Mouse (Mus musculus): ENCODE data around the gene C2cd2. TPM values are rescaled to one million over a fixed set of nuclear protein-coding genes. Genes with fewer than 3 reads are reported as not detected.
A peak's percentile ranks its signal among the peaks of the same experiment; 100 is the strongest.

Gene C2cd2
- polyA plus RNA-seq, 1 experiment from 2014 or later = 18.9 TPM

GRCm38 (mm10) chr16:97882891-97883290 is 79.5 kb downstream of the C2cd2 start:
- no peaks in the 10 kb centered on the region for H3K9me3 ChIP-seq (ENCODE audit: control insufficient read depth, low read length)
- no peak overlapping the region for H3K4me3 ChIP-seq (ENCODE audit: low read depth, low read length)
- no peaks in the 10 kb centered on the region for H3K27me3 ChIP-seq (ENCODE audit: control insufficient read depth, insufficient read depth, low read length)
- H3K4me1 ChIP-seq (ENCODE audit: control insufficient read depth, insufficient read depth, low read length) = no peaks in the 10 kb centered on the region
- ATAC-seq (ENCODE audit: insufficient read depth, low FRiP score, low TSS enrichment) (no peak), DNase-seq (ENCODE audit: low spot score) (no peak)
- no peak overlapping the region for H3K27ac ChIP-seq (ENCODE audit: low read depth, low read length)
- no peak overlapping the region for H3K9ac ChIP-seq (ENCODE audit: low read length)
- H3K4me2 ChIP-seq (ENCODE audit: low read depth) = no peak overlapping the region
- H3K36me3 ChIP-seq (ENCODE audit: control insufficient read depth, insufficient read depth, low read length) = no peaks in the 10 kb centered on the region; the same call in 1 of the 2 replicates

GRCm38 (mm10) chr16:97879134-97879533 is 83.3 kb downstream of the C2cd2 start:
- H3K4me1 ChIP-seq (ENCODE audit: control insufficient read depth, insufficient read depth, low read length) = no peaks in the 10 kb centered on the region
- H3K4me2 ChIP-seq (ENCODE audit: low read depth) = no peak overlapping the region
- no peak overlapping the region for H3K9ac ChIP-seq (ENCODE audit: low read length)
- ATAC-seq (ENCODE audit: insufficient read depth, low FRiP score, low TSS enrichment) (no peak), DNase-seq (ENCODE audit: low spot score) (peak; percentile 46)
- no peaks in the 10 kb centered on the region for H3K9me3 ChIP-seq (ENCODE audit: control insufficient read depth, low read length)
- no peaks in the 10 kb centered on the region; the same call in 1 of the 2 replicates for H3K36me3 ChIP-seq (ENCODE audit: control insufficient read depth, insufficient read depth, low read length)
- H3K27me3 ChIP-seq (ENCODE audit: control insufficient read depth, insufficient read depth, low read length) = no peaks in the 10 kb centered on the region
- H3K27ac ChIP-seq (ENCODE audit: low read depth, low read length) = no peak overlapping the region
- no peak overlapping the region for H3K4me3 ChIP-seq (ENCODE audit: low read depth, low read length)
- 90% methylated on average over 1 of the region's 1 CpGs for WGBS

DNA sequence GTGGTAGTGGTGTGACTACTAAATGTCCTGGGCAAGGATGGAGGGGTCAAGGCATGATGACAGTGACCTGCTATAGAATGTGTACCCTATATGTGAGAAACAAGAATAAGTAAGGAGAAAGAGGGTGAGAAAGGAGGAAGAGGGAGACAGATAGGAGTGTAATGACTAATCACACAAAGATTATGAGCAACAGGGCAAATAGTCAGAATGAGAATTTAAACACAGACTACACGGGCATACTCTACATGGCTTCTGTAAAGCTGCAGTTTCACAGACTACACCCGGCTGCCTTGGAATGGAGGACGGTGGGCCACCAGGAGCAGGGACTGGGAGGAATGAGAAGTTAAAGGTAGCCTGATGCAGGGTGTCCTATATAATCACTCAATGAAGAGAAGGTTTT is 84.9 kb downstream of the C2cd2 start:
- 96% methylated on average over 3 of the region's 3 CpGs for WGBS
- ATAC-seq (ENCODE audit: insufficient read depth, low FRiP score, low TSS enrichment) (no peak), DNase-seq (ENCODE audit: low spot score) (no peak)
- H3K4me3 ChIP-seq (ENCODE audit: low read depth, low read length) = no peak overlapping the region
- no peak overlapping the region for H3K9ac ChIP-seq (ENCODE audit: low read length)
- H3K36me3 ChIP-seq (ENCODE audit: control insufficient read depth, insufficient read depth, low read length) = no peaks in the 10 kb centered on the region; the same call in 1 of the 2 replicates
- H3K4me1 ChIP-seq (ENCODE audit: control insufficient read depth, insufficient read depth, low read length) = no peaks in the 10 kb centered on the region
- no peaks in the 10 kb centered on the region for H3K9me3 ChIP-seq (ENCODE audit: control insufficient read depth, low read length)
- no peak overlapping the region for H3K27ac ChIP-seq (ENCODE audit: low read depth, low read length)
- no peaks in the 10 kb centered on the region for H3K27me3 ChIP-seq (ENCODE audit: control insufficient read depth, insufficient read depth, low read length)
- no peak overlapping the region for H3K4me2 ChIP-seq (ENCODE audit: low read depth)

DNA sequence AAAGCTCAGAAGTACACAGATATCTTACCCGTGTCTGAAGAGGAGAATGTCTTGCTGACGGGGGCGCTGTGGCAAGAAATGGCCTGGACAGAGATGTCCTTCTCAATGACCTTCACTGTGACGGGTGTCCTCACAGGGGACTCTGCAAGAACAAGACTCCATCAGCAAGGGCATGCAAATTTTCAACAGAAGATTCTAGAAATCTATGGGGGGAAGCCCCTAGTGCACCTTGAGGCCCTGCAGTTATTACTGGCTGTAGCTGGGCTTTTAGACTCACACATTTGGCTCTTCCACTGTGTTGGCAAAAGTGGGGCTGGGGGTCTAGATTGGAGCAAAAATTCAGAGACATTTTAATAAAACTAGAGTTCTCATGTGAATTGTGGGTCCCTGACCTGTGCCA is 87.3 kb downstream of the C2cd2 start:
- DNase-seq (ENCODE audit: low spot score) (no peak), ATAC-seq (ENCODE audit: insufficient read depth, low FRiP score, low TSS enrichment) (no peak)
- Histone ChIP-seq H3K4me1 (ENCODE audit: control insufficient read depth, insufficient read depth, low read length) (no peaks in the 10 kb centered on the region), H3K36me3 (ENCODE audit: control insufficient read depth, insufficient read depth, low read length) (no peaks in the 10 kb centered on the region; the same call in 1 of the 2 replicates), H3K27me3 (ENCODE audit: control insufficient read depth, insufficient read depth, low read length) (no peaks in the 10 kb centered on the region), H3K4me3 (ENCODE audit: low read depth, low read length) (no peak overlapping the region), H3K9ac (ENCODE audit: low read length) (no peak overlapping the region), H3K27ac (ENCODE audit: low read depth, low read length) (no peak overlapping the region), H3K4me2 (ENCODE audit: low read depth) (no peak overlapping the region), H3K9me3 (ENCODE audit: control insufficient read depth, low read length) (no peaks in the 10 kb centered on the region)
- WGBS = 86% methylated on average over 4 of the region's 4 CpGs

DNA sequence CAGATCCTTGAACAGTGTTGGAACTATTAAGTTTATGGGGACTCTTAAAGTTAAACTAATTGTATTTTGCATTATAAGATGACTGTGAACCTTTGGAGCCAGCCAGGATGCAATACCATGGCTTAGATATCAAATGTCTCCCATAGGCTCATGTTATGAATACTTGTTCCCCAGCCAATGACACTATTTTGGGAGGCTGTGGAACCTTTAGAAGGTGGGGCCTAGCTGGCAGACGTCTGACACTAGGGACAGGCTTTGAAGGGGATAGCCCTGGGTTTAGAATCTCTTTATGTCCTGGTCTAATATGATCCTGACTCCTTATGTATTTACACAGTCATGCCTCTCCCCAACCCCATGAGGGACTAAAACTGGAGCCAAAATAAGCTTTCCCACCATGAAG is 88.0 kb downstream of the C2cd2 start:
- no peak for ATAC-seq (ENCODE audit: insufficient read depth, low FRiP score, low TSS enrichment)
- no peak overlapping the region for H3K9ac ChIP-seq (ENCODE audit: low read length)

DNA sequence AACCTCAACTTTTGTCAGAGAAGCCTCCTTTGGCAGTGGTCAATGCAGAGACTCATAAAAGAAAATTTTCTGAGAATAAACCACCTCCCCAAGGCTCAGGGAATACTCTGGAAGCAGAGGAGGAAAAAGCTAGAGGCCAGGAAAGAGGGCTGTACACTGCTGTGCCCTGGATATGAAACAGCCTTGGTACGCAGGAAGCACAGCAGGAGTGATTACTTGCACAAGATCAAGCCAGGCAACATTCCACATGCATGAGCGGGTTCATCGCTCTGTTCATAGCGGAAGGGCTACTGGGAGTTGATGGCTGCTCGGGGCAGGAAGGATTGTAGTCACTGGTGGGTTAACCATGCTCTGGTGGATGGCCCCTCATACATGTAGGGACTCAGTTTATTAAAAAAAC is 89.7 kb downstream of the C2cd2 start:
- H3K4me1 ChIP-seq (ENCODE audit: control insufficient read depth, insufficient read depth, low read length) = no peaks in the 10 kb centered on the region
- no peak overlapping the region for H3K4me3 ChIP-seq (ENCODE audit: low read depth, low read length)
- H3K9ac ChIP-seq (ENCODE audit: low read length) = no peak overlapping the region
- no peak overlapping the region for H3K27ac ChIP-seq (ENCODE audit: low read depth, low read length)
- no peak overlapping the region for H3K4me2 ChIP-seq (ENCODE audit: low read depth)
- H3K27me3 ChIP-seq (ENCODE audit: control insufficient read depth, insufficient read depth, low read length) = no peaks in the 10 kb centered on the region
- H3K36me3 ChIP-seq (ENCODE audit: control insufficient read depth, insufficient read depth, low read length) = peaks cover 2% of the 10 kb centered on the region; the same call in 1 of the 2 replicates
- no peaks in the 10 kb centered on the region for H3K9me3 ChIP-seq (ENCODE audit: control insufficient read depth, low read length)
- DNase-seq (ENCODE audit: low spot score) (no peak), ATAC-seq (ENCODE audit: insufficient read depth, low FRiP score, low TSS enrichment) (no peak)
- WGBS = 78% methylated on average over 5 of the region's 5 CpGs

More for the DNA sequence above, 88.0 kb downstream of the C2cd2 start:
- DNase-seq (ENCODE audit: low spot score) = no peak
- Histone ChIP-seq H3K4me2 (ENCODE audit: low read depth) (no peak overlapping the region), H3K9me3 (ENCODE audit: control insufficient read depth, low read length) (no peaks in the 10 kb centered on the region), H3K27ac (ENCODE audit: low read depth, low read length) (no peak overlapping the region), H3K27me3 (ENCODE audit: control insufficient read depth, insufficient read depth, low read length) (no peaks in the 10 kb centered on the region), H3K36me3 (ENCODE audit: control insufficient read depth, insufficient read depth, low read length) (no peaks in the 10 kb centered on the region; the same call in 1 of the 2 replicates), H3K4me1 (ENCODE audit: control insufficient read depth, insufficient read depth, low read length) (no peaks in the 10 kb centered on the region), H3K4me3 (ENCODE audit: low read depth, low read length) (no peak overlapping the region)
- 70% methylated on average over 1 of the region's 1 CpGs for WGBS

- WGBS = 76% methylated on average over 6 of the region's 6 CpGs
Observed at GRCm38 (mm10) chr16:97869193-97870102, 93.0 kb downstream of the C2cd2 start.

GRCm38 (mm10) chr16:97863932-97864467 is 98.4 kb downstream of the C2cd2 start:
- ATAC-seq (ENCODE audit: insufficient read depth, low FRiP score, low TSS enrichment) (no peak), DNase-seq (ENCODE audit: low spot score) (no peak)
- H3K4me3 ChIP-seq (ENCODE audit: low read depth, low read length) = no peak overlapping the region
- no peaks in the 10 kb centered on the region for H3K9me3 ChIP-seq (ENCODE audit: control insufficient read depth, low read length)
- no peak overlapping the region for H3K27ac ChIP-seq (ENCODE audit: low read depth, low read length)
- H3K9ac ChIP-seq (ENCODE audit: low read length) = no peak overlapping the region
- 80% methylated on average over 3 of the region's 3 CpGs for WGBS
- no peaks in the 10 kb centered on the region for H3K4me1 ChIP-seq (ENCODE audit: control insufficient read depth, insufficient read depth, low read length)
- H3K4me2 ChIP-seq (ENCODE audit: low read depth) = no peak overlapping the region
- H3K36me3 ChIP-seq (ENCODE audit: control insufficient read depth, insufficient read depth, low read length) = 0 out of 2 replicates have a peak, but pooled peaks cover 2% of the 10 kb centered on the region
- no peaks in the 10 kb centered on the region for H3K27me3 ChIP-seq (ENCODE audit: control insufficient read depth, insufficient read depth, low read length)

More at GRCm38 (mm10) chr16:97869193-97870102, 93.0 kb downstream of the C2cd2 start:
- no peaks in the 10 kb centered on the region for H3K9me3 ChIP-seq (ENCODE audit: control insufficient read depth, low read length)
- DNase-seq (ENCODE audit: low spot score) (no peak), ATAC-seq (ENCODE audit: insufficient read depth, low FRiP score, low TSS enrichment) (no peak)
- no peak overlapping the region for H3K9ac ChIP-seq (ENCODE audit: low read length)
- peaks cover 2% of the 10 kb centered on the region; the same call in 1 of the 2 replicates for H3K36me3 ChIP-seq (ENCODE audit: control insufficient read depth, insufficient read depth, low read length)
- no peaks in the 10 kb centered on the region for H3K27me3 ChIP-seq (ENCODE audit: control insufficient read depth, insufficient read depth, low read length)
- H3K4me3 ChIP-seq (ENCODE audit: low read depth, low read length) = no peak overlapping the region
- H3K4me2 ChIP-seq (ENCODE audit: low read depth) = no peak overlapping the region
- no peaks in the 10 kb centered on the region for H3K4me1 ChIP-seq (ENCODE audit: control insufficient read depth, insufficient read depth, low read length)
- H3K27ac ChIP-seq (ENCODE audit: low read depth, low read length) = no peak overlapping the region

DNA sequence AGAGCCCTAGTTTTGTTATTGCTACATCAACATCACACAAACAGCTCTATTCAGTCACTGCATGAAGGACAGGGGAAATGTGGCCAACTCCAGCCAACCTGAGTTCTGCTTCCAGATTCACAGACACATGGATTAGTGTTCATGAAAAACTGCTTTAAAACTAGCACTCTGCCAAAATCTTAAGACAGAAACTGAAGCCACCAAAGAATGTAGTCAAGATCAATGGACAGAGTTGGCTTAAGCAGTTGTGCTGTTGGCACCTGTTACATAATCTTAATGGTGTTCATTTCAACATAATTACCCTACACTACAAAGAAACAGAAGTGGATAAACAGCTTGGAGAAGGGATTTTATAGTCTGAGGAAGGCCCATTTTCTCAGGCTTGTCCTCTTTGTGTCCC is 106.3 kb downstream of the C2cd2 start:
- Histone ChIP-seq H3K4me3 (ENCODE audit: low read depth, low read length) (no peak overlapping the region), H3K36me3 (ENCODE audit: control insufficient read depth, insufficient read depth, low read length) (no peaks in the 10 kb centered on the region), H3K27me3 (ENCODE audit: control insufficient read depth, insufficient read depth, low read length) (no peaks in the 10 kb centered on the region), H3K27ac (ENCODE audit: low read depth, low read length) (no peak overlapping the region), H3K9ac (ENCODE audit: low read length) (no peak overlapping the region), H3K9me3 (ENCODE audit: control insufficient read depth, low read length) (no peaks in the 10 kb centered on the region), H3K4me1 (ENCODE audit: control insufficient read depth, insufficient read depth, low read length) (no peaks in the 10 kb centered on the region), H3K4me2 (ENCODE audit: low read depth) (no peak overlapping the region)
- ATAC-seq (ENCODE audit: insufficient read depth, low FRiP score, low TSS enrichment) (no peak), DNase-seq (ENCODE audit: low spot score) (no peak)
